Mouse (Mus musculus) midbrain, embryonic 16.5 days (tissue): ENCODE data around the gene Elob. TPM values are rescaled to one million over a fixed set of nuclear protein-coding genes. Genes with fewer than 3 reads are reported as not detected.

Experiments
- ATAC-seq: fragments of 200-750 bp; cut with Nextera tagmentation; 2 replicates; pipeline ENCODE4 v1.8.0; 2017; ENCODE audit warnings: moderate TSS enrichment
- H3K27ac ChIP-seq: fragments of 300-500 bp; sonication (generic); 2 replicates; pipeline ENCODE4 v1.5.1; 2014; ENCODE audit warnings: mild to moderate bottlenecking, low read length, mixed read lengths
- H3K27me3 ChIP-seq: fragments of 300-500 bp; sonication (generic); 2 replicates; pipeline ENCODE4 v1.6.1; 2014; ENCODE audit warnings: low read depth, low read length, mixed read lengths; ENCODE audit not compliant: control insufficient read depth, insufficient read depth
- H3K36me3 ChIP-seq: fragments of 300-500 bp; sonication (generic); 2 replicates; pipeline ENCODE4 v1.6.1; 2014; ENCODE audit warnings: mild to moderate bottlenecking, low read length, moderate library complexity, mixed read lengths; ENCODE audit not compliant: control insufficient read depth, insufficient read depth
- H3K4me1 ChIP-seq: fragments of 300-500 bp; sonication (generic); 2 replicates; pipeline ENCODE4 v1.6.1; 2014; ENCODE audit warnings: mild to moderate bottlenecking, low read length, mixed read lengths; ENCODE audit not compliant: control insufficient read depth, insufficient read depth
- H3K4me2 ChIP-seq: fragments of 300-500 bp; sonication (generic); 2 replicates; pipeline ENCODE4 v1.6.1; 2014; ENCODE audit warnings: mild to moderate bottlenecking, low read length, mixed read lengths
- H3K4me3 ChIP-seq: fragments of 300-500 bp; sonication (generic); 2 replicates; pipeline ENCODE4 v1.5.1; 2014; ENCODE audit warnings: low read depth, mild to moderate bottlenecking, low read length, moderate library complexity, mixed read lengths
- H3K9ac ChIP-seq: fragments of 300-500 bp; sonication (generic); 2 replicates; pipeline ENCODE4 v1.6.1; 2014; ENCODE audit warnings: low read depth, low read length, mixed read lengths
- H3K9me3 ChIP-seq: fragments of 300-500 bp; sonication (generic); replicated peaks from 2 replicates; pipeline ENCODE4 v1.6.1; 2014; ENCODE audit warnings: mild to moderate bottlenecking, low read length, mixed read lengths; ENCODE audit not compliant: control insufficient read depth, poor library complexity, severe bottlenecking
- WGBS: fragments of 180-500 bp; shearing (Covaris S2); extraction: QIAGEN DNeasy Blood & Tissue Kit; methylation state at CpG from one replicate; pipeline ENCODE4 v1.1.7; 2014; 5-methylcytosine and 5-hydroxymethylcytosine counted together
- polyA plus RNA-seq: library from polyadenylated mRNA; unstranded; fragments of >200 nt; fragmentation: Nextera tagmentation; extraction: Ambion mirVana; gene quantifications from 2 replicates; pipeline ENCODE4 v1.2.1, GENCODE M21; 2015

The Elob gene
- polyA plus RNA-seq, 1 experiment from 2014 or later: 1,162 TPM

GRCm38 (mm10) chr17:23854229-23854765 lies 25.4 kb upstream of the Elob start:
- H3K27me3 ChIP-seq: no peaks in the 10 kb centered on the region
- H3K27ac ChIP-seq: no peak overlapping the region
- no peak overlapping the region for H3K9ac ChIP-seq
- no peaks in the 10 kb centered on the region for H3K4me1 ChIP-seq
- WGBS: 86% methylated on average over 10 of the region's 10 CpGs
- no peak overlapping the region for H3K4me3 ChIP-seq
- ATAC-seq: no peak
- no peaks in the 10 kb centered on the region for H3K36me3 ChIP-seq
- H3K4me2 ChIP-seq: no peak overlapping the region
- H3K9me3 ChIP-seq: no peaks in the 10 kb centered on the region

DNA sequence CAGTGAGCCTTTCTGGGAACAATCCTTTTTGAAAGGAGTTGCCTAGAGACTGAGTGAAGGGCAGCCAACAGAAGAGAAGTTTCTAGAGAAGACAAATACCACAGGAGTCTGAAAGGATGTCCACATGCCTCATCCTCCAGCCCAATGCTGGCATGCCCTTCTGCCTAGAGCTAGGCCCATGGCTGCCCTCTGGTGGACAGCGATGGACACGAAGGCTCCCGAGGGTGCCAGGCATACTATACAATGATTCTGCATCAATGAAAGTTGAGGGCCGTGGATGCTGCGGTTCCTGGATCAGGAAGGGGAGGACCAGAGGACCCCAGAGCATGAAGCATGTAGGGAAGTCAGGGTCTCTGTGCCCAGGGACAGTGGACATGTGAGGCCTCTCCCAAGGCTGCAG lies 24.4 kb upstream of the Elob start:
- no peaks in the 10 kb centered on the region for H3K27me3 ChIP-seq
- H3K9ac ChIP-seq: no peak overlapping the region
- H3K27ac ChIP-seq: no peak overlapping the region
- no peak for ATAC-seq
- 27% methylated on average over 5 of the region's 5 CpGs for WGBS
- no peak overlapping the region for H3K4me2 ChIP-seq
- no peaks in the 10 kb centered on the region for H3K36me3 ChIP-seq
- H3K4me1 ChIP-seq: no peaks in the 10 kb centered on the region
- H3K4me3 ChIP-seq: no peak overlapping the region
- no peaks in the 10 kb centered on the region for H3K9me3 ChIP-seq

GRCm38 (mm10) chr17:23850853-23851749 lies 22.2 kb upstream of the Elob start:
- Histone ChIP-seq H3K27me3 (no peaks in the 10 kb centered on the region), H3K27ac (no peak overlapping the region), H3K9ac (no peak overlapping the region), H3K4me2 (no peak overlapping the region), H3K4me1 (no peaks in the 10 kb centered on the region), H3K9me3 (no peaks in the 10 kb centered on the region), H3K36me3 (no peaks in the 10 kb centered on the region), H3K4me3 (no peak overlapping the region)
- ATAC-seq: no peak
- WGBS: 61% methylated on average over 18 of the region's 19 CpGs

DNA sequence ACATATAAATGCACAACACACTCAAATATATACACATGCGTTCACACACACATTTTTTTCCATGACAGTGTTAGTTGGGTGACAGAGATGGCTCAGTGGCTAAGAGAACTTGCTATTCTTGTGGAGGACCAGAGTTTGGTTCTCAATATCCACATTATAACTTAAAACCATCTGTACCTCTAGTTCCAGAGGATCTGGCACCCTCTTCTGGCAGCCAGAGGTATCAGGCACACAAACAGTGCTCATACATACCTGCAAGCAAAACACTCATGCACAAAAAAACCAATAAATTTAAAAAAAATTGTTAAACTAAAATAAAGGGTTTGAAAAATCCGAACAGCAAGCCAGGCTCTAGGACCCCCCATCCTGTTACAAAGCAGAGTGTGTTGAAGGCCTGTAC lies 21.1 kb upstream of the Elob start:
- H3K4me3 ChIP-seq: no peak overlapping the region
- H3K27ac ChIP-seq: no peak overlapping the region
- H3K9me3 ChIP-seq: no peaks in the 10 kb centered on the region
- H3K9ac ChIP-seq: no peak overlapping the region
- no peak overlapping the region for H3K4me2 ChIP-seq
- no peaks in the 10 kb centered on the region for H3K27me3 ChIP-seq
- H3K4me1 ChIP-seq: no peaks in the 10 kb centered on the region
- ATAC-seq: no peak
- H3K36me3 ChIP-seq: no peaks in the 10 kb centered on the region
- 57% methylated on average over 2 of the region's 2 CpGs for WGBS

DNA sequence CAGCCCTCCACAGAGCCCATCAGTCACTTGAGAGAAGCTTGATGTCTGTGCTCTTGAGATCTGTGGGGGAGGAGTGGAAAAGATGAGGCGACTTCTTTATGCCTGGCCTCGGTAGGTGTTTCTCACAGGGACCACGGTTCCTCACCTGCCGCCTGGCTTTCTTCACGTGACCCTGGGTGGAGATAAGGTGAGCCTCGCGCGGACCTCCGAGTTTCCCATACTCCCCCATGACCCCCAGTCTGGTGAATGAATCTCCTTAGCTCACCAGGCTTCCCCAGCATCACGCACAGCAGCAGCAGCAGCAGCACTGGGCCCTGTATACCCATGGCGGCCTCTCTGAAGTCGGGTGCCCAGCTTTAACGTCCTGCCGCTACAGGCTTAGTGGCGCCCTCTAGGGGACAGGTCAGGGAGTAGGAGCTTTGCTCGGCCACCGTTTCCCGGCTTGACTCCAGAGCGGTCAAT lies 14.9 kb upstream of the Elob start, which contains the start of the genes Prss32 and Prss41:
Prss32 (plus strand) TSS at position 44 of the 462 bp plus-strand sequence.
Prss41 (minus strand) TSS at position 361 of the 462 bp plus-strand sequence.
- peak within 1 kb of the TSS; percentile 29 for H3K4me2 ChIP-seq
- no peak within 1 kb of the TSS for H3K9ac ChIP-seq
- no peaks in the 10 kb centered on the region for H3K4me1 ChIP-seq
- H3K36me3 ChIP-seq: no peaks in the 10 kb centered on the region
- 0 out of 2 replicates have a peak, but pooled peaks cover 2% of the 10 kb centered on the region for H3K27me3 ChIP-seq
- no peaks in the 10 kb centered on the region for H3K9me3 ChIP-seq
- WGBS: 14% methylated on average over 19 of the region's 19 CpGs
- H3K4me3 ChIP-seq: no peak within 1 kb of the TSS; the same call in 1 of the 2 replicates
- no peak within 1 kb of the TSS for H3K27ac ChIP-seq
- ATAC-seq: no peak

DNA sequence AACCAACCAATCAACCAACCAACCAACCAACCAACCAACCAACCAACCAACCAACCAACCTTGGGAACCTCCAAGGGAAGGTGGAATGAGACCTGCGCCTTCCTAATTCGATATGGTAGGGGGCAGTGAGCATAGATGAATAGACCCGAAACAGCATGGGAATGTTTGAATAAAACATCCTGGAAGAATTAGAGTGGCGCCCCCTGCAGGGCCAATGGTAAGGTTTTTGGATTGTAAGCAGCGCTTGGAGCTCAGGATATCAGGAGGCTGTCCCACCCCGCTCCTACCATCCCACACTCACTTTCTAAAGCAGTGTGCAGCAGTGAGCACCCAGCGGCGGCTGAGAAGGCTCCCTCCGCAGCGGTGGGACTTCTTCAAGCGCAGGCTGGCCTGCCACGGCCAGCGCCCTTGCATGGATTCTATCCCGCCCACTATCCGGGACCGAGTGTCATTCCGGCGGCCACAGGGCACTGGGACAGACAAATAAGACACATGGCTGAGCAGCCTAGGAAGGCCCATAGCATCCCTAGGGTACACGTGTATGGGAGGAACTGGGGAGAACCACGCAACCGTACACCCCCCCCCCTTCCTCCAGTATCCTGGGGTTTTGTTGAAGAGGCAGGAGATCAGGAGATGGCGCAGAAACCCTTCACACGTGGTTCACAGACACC lies 14.3 kb upstream of the Elob start:
- Histone ChIP-seq H3K4me3 (no peak overlapping the region; the same call in 1 of the 2 replicates), H3K9ac (no peak overlapping the region), H3K4me2 (peak overlapping the region; percentile 29), H3K4me1 (no peaks in the 10 kb centered on the region), H3K36me3 (no peaks in the 10 kb centered on the region), H3K27me3 (0 out of 2 replicates have a peak, but pooled peaks cover 2% of the 10 kb centered on the region), H3K27ac (no peak overlapping the region), H3K9me3 (no peaks in the 10 kb centered on the region)
- ATAC-seq: no peak
- WGBS: 43% methylated on average over 23 of the region's 23 CpGs

DNA sequence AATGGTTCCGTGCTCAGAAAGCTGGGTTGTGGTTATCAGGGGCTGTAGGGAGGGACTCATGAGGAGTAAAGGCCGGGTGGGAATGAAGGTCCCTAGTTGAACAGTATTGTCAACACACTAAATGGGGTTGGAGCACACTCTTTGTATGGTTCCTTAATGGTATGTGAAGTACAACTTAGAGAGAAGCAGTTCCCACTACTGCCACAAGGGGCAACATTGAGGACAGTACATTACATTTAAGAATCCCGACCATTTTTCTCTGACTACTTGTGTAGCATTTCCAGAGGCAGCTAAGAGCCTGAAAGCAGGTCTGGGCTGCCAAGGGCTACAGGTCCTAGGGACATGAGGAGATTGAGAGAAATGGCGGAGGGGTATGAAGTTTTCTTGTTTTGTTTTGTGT lies 12.2 kb upstream of the Elob start:
- Histone ChIP-seq H3K4me1 (no peaks in the 10 kb centered on the region), H3K27ac (no peak overlapping the region), H3K4me3 (no peak overlapping the region), H3K9me3 (no peaks in the 10 kb centered on the region), H3K9ac (no peak overlapping the region), H3K4me2 (no peak overlapping the region), H3K36me3 (no peaks in the 10 kb centered on the region), H3K27me3 (0 out of 2 replicates have a peak, but pooled peaks cover 2% of the 10 kb centered on the region)
- WGBS: 31% methylated on average over 4 of the region's 4 CpGs
- no peak for ATAC-seq

DNA sequence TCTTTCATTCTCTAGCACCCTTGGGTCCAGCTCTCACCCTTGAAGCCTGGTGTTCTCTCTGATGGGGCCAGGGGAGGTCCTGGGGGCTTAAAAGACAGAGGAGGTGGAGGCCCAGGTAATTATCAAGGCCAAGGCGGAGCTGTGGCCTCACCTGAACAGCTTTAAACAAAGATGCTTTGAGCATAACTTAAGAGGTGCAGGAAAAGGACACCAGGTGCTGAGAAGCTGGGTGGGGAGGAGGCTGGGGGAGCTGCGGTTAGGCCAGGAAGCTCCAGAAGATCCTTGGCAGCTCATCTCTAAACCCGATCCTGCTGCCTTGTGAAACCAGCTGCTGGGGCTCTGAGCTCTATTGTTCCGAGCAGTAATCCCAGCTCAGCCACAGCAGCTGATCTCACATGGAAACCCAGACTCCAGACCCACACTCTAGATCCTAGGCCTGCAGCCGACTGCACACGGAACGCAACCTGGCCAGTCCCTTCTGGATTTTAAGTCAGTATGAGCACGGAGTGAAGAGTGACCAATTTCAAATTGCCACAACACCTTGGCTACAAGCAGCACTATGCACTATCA lies 7.2 kb upstream of the Elob start, which contains the start of gene Prss33:
Prss33 (minus strand) TSS at position 51 of the 570 bp plus-strand sequence.
- Histone ChIP-seq H3K27me3 (peaks cover 5% of the 10 kb centered on the region; the same call in 1 of the 2 replicates), H3K4me1 (no peaks in the 10 kb centered on the region), H3K9me3 (no peaks in the 10 kb centered on the region), H3K27ac (no peak within 1 kb of the TSS), H3K9ac (no peak within 1 kb of the TSS), H3K4me3 (no peak within 1 kb of the TSS), H3K36me3 (no peaks in the 10 kb centered on the region), H3K4me2 (no peak within 1 kb of the TSS)
- ATAC-seq: no peak
- 46% methylated on average over 8 of the region's 8 CpGs for WGBS
